Mouse (Mus musculus): ENCODE measurements at regions not wholly inside any gene's neighbourhood (a gene's known extent, or its start where the extent isn't known, plus 50 kb on each side); places are given as distances from the start of the nearest gene placed in this dataset.
"Not testable (repeated sequence)": the region's sequence is repeated elsewhere in the genome, so short reads cannot be mapped to it uniquely, and the experiment has no call there.

DNA sequence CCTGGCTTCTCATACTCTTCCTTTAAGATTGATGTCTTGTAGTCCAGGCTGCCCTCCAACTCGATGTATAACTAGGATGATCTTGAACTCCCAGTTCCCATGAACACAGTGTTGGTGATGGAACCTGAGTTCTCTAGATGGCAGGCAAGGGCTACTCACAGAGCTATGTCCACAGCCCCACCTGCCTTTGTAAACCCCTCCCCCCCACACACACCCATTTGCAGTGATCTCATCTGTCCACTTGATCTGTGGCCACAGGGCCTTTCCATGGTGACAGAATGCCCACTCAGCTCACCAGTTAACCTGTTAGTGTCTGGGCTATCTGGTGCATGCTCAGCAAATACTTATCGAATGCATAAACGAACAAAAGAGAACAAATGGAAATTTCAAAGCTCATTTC, 176.4 kb downstream of the Nucb2 start:
- no peak for DNase-seq (ENCODE audit: low read depth, low spot score)

DNA sequence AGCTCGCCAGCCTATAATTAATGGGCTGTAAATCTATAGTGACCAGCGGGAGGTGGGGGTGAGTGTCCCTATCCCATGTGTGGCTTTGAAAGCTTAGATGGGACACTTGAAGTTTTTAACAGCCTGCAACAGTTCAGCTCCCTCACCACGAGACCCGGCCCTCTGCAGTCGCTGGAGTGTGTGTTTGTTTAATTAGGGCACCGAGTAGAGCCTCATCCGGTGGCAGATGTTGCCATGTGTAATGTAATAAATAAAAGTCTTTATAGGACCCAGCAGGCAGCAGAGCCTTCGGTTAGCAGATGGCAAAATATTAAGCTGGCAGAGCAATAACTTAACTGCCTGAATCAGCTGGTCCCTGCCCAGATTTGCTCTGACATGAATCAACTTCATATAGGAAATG, 177.1 kb downstream of the Nucb2 start:
- DNase-seq (ENCODE audit: low read depth, low spot score), result no peak

DNA sequence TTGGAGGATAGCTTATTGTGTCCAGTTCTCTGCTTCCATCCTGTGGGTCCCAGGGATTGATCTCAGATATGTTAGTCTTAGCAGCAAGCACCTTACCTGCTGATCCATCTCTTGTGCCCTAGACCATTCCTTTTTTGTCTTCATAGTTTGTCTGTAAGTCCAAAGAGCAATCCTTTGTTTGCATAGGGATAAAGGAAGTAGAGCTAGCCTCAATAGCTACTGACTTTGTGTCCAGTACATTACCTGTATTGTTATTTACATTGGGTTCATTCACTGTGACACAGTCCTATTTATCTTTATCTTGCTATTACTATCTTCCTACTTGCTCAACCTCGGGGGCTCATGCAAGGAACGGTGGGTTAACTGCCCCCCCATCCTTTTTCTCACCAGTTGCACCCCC, 196.2 kb downstream of the Nucb2 start:
- DNase-seq (ENCODE audit: low read depth, low spot score), result no peak

DNA sequence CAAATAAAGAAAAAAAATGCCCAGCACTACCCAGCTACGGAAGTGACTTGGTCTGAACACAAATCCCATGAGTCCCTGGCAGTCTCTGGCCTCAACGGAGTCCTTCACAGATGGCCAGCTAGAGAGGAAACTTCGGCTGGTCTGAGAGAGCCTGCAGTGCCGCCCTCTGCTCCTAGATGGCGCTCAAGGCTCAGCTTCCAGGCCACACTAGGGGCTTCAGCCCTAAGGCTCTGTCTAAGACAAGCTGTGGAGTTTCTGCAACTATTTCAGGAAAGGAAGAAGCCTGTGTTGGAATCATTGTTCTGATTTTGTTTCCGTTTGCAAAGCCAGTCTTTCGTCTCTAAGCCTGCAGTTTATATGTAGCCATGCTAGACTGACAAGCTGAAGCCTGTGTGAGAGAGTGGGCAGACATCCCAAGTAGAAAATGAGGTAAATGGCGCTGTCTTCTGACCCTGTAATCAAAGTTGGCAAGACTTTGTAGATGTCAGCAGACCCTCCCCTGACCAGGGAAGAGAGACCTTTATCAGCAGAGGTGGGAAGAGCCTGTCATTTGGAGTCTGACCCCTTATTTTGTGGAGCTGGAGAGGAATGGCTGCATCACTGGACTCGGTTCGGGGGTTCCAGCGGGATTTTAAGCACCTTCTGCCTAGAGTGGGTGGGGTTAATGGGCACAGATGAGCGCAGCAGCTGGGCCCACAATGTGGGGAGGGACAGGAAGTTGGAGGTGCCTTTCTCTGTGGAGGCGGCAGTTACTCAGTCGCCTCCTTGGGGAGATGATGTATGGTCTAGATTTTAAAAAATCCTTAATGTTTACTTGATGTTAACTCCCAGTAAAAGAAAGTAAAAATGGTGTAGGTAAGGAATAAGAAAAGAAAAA, 197.5 kb downstream of the Nucb2 start:
- DNase-seq (ENCODE audit: low read depth, low spot score), result peak; percentile 51

DNA sequence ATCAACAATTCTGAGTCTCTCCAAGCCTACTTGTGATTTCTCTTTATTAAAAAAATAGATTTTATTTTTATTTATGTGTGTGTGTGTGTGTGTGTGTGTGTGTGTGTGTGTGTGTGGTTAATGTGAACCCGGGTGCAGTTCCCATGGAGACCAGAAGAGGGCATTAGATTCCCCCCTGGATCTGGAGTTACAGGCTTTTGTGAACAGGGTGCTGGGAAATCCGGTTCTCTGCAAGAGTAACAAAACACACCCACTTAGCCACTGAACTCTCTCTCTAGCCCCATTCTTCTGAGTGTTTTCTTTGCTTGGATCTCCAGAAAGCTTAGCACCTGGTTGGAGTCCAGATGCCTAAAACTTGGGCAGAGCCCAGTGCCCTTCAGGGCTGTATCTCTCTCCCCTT, 198.4 kb downstream of the Nucb2 start:
- no peak for DNase-seq (ENCODE audit: low read depth, low spot score)

DNA sequence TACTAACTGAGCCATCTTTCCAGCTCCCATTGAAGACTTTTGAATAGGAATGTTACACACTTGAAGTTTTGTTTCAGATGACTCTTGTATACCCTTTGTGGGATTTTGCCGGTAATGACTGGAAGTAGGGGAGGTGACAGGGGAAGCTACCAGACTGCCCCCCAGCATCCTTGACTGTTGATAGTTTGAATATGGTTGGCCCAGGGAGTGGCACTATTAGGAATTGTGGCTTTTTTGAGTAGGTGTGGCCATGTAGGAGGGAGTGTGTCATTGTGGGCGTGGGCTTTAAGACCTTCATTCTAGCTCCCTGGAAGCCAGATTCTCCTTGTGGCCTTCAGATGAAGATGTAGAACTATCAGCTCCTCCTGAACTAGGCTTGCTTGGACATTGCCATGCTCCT, 207.4 kb downstream of the Nucb2 start:
- no peak for DNase-seq (ENCODE audit: low read depth, low spot score)

DNA sequence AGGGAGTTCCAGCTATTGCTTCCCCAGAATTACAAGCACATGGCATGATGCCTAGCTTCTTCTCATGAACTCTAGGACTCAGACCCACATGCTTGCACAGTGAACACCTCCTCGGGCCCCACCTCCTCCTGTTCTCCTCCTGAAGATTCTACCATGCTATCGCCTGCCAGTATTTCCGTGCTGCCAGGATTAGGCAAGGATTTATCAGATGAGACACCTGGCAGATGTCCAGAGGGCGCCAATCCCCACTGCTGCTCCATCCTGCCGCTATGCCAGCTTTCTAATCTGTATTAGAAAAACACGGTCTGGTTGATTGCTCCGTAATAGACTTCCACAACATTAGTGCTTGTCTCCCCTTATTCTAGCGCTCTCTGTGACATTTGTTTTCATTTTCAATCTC, 209.0 kb downstream of the Nucb2 start:
- DNase-seq (ENCODE audit: low read depth, low spot score), result no peak

DNA sequence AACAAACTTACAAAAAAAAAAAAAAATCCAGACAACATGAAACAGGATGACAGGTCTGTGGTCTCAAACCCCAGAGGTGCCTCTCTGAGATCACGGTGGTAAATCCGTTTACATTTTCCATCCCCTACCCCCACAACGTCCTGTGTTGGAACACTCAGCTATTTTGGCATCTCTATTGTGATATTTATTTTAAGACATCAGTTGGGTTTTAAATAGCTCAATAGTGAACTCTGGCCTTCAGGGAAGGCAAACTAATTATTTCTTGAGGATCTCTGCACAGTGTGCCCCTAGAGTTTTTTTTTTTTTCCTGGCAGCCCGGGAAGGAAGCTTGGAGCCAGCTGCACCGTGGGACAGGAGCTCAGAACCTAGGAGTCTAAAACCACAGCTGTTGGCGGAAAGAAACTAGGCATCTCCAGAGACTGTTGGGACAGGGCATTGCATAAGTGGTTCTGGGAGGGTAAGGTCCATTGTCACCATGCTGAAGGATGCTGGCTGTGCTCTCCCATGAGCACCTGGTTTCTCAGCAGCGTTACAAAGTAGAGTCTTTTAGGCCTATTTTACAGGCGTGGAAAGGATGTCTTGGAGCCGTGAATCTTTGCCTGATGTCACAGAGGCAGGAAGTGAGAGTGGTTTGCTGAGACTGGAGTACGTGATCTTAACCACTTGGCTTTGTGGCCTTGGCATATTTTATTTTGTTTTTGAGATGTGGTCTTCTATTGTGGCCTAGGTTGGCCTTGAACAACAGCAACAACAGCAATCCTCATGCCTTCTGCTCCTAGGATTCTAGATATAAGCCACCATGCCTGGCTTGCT, 211.3 kb downstream of the Nucb2 start:
- DNase-seq (ENCODE audit: low read depth, low spot score), result no peak

DNA sequence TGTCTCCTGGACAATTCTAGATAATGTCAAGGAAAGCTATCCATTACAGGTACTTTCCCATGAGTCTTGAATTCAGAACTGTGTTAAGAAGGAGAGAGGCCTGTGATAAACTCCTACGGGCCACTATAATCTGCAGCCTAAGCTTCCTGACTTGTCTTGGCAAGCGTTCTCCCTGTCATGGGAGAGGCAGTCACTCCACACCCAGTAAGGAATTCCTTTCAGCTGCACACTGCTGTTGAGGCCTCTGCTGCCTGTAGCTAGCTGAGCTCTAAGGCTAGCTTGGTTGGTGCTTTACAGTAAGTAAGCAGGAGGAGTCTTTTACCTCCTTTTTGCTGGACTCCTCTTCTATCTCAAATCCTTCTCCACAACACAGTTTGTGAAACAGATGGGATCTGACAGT, 224.2 kb downstream of the Nucb2 start:
- no peak for DNase-seq (ENCODE audit: low read depth, low spot score)

DNA sequence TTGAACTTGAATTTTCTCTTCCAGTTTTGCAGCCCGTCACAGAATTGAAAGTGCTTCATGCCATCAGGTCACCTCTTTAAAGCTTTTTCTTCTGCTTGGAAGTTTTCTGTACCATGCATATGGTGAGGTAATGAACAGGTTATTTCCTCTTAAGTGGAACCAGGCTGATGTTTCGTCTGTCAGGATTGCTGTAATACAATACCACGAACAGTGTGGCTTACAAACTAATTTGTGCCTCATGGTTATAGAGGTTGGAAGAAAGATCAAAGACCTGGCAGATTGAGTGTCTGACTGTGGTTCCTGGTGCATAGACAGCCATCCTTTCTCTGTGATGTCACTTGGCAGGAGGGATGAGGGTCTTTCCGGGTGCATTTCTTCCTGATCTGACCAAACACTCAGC, 225.6 kb downstream of the Nucb2 start:
- no peak for DNase-seq (ENCODE audit: low read depth, low spot score)

DNA sequence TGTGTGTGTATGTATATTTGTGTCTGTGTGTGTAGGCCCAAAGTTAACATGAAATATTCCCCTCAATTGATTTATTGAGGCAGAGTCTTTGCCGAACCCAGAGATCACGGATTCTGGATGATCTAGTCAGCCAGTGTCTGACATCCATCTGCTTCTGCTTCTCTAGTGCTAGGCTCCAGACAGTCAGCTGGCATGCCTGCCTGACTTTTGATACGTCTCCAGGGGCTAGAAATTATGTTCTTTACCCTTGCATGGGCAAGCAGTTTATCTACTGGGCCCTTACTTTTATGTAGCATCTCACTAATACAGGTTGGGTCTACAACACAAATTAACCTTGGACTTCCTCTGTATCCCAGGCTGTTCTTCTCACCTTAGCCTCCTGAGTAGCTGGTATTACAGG, 231.5 kb downstream of the Nucb2 start:
- DNase-seq (ENCODE audit: low read depth, low spot score), result no peak

DNA sequence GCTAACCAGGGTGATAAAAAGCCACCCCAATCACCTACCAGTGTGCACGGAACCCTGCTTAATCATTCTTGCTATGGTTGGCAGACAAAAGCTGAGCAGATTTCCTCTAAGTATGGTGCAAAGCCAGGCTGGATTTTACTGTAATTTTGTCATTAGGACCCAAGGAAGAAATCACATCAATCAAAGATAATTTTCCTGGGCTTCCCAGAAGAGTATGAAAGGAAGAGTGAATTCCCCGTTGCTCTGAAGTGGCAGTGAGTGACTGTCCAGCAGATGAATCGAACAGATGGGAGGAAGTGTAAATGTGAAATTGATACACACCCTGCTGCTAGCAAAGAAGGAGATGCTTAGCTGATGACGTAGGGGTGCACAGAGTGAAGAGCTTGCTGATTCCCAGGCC, 232.2 kb downstream of the Nucb2 start:
- no peak for DNase-seq (ENCODE audit: low read depth, low spot score)

DNA sequence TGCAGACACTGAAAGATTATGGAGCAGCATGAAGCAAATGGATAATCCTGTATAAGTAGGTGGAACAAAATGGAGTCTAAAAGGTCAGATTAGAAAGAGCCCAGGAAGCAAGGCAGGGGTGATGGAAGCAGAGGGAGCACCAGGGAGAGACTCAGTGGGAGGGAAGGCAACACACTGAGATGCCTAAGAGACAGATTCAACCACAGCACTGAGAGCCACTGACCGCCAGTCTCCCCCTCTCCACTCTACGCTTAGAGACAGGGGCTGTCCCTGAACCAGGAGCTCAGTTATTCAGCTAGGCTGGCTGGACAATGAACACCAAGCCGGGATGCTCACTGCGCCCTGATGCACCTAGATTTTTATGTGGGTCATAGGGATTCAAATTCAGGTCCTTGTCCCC, 233.8 kb downstream of the Nucb2 start:
- no peak for DNase-seq (ENCODE audit: low read depth, low spot score)

DNA sequence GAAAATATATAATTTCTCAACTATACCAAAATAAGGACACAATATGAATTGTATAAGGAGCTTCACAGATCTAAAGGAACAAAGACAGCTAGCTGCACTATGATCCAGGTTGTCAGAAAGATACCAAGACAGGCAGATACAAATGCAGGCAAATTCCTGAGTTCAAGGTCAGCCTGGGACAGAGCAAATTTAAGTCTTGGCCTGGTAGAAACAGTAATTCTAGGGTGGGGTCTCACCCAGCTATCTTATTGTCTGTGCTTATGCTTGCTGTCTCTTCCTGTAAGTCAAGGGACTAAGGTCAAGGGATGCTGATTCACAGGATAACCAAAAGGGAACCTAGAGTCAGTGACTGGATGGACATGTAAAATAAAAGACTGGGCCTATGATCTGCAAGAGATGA, 250.4 kb downstream of the Nucb2 start:
- no peak for DNase-seq (ENCODE audit: low read depth, low spot score)

DNA sequence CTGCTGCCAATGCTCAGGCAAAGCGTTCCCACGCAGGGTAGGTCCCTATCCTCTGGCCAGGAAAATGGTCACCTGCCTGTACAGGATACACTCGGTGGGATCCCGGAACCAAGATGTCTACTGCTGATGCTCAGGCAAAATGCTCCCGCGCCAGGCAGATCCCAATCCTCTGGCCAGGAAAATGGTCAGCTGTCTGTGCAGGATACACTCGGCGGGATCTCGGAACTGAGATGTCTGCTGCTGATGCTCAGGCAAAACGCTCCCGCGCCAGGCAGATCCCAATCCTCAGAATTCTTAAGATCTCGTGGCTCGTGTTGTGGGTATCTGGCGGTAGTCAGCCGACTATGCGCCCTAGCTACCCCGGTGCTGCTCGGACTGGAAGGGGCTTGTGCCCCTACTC, 288.0 kb downstream of the Nucb2 start:
- DNase-seq (ENCODE audit: low read depth, low spot score), result not testable (repeated sequence)

DNA sequence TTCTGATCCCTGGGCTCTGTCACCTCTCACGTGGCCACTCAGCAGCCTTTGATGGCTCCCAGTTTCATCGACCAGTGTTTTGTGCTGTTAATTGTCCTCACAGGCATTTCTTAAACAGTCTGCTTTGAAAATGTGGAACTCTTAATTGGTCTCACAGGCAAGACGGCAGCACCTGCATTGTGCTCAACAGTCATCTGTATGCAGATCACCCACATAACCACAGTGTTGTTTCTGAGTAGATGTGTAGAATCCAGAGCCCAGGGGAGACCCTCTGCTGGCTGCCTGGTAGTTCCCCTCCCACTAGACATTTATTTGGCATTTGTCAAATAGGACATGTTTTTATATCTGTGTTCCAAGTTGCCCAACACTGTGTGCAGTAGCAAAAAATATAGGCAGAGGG, 304.3 kb downstream of the Nucb2 start:
- DNase-seq (ENCODE audit: low read depth, low spot score), result no peak

DNA sequence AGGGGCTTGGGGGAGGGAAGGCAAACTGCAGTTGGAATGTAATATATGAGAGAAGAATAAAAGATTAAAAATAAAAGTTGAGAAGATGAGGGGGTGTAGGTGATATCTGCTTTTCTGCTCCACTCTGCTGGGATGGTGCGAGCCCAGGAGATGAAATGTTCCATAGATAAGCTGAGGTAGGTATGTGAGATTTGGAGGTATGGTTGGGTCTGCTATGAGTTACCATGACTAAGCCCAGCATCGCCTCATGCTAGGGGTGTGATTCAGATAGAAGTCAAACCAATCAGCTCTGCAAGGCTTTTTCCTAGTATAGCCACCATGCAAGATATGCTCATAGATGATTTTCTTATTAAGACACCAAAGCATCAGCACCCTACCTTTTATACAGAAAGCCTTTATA, 312.3 kb downstream of the Nucb2 start:
- no peak for DNase-seq (ENCODE audit: low read depth, low spot score)

DNA sequence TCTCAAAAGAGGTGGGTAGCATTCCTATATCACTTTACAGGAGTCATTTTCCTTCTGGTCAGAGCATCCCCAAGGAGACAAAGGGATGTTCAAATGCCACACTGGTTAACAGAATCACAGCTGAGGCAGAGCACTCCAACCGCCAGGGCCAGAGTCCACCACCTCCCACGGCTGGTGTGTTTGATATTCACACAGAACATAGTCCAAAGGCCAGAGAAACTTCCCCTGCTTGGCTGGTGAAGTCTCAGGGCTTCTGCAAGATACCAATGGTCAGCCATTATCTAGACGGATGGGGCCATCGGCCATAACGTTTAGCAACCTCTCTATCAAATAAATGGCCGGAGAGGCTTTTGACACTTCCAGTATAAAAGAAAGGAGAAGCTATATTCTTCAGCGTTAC, 313.8 kb downstream of the Nucb2 start:
- DNase-seq (ENCODE audit: low read depth, low spot score), result no peak

DNA sequence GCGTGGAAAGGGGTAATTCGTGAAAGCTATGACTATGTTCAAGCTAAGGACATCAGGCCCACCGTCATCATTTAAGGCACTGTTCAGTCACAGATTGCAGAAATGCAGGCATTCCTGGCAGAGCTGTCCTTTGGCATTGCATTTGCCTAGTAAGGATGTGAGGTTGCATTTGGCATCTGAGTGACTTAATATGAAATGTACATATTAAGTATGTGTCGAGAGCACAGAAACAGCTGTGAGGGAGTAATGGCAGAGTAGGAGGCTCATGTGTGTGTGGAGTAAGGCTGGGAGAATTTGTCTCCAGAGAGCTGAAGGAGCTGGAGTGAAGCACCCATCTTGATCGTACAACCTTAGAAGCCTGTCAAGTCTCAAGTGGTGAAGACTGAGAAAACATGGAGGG, 316.4 kb downstream of the Nucb2 start:
- no peak for DNase-seq (ENCODE audit: low read depth, low spot score)

DNA sequence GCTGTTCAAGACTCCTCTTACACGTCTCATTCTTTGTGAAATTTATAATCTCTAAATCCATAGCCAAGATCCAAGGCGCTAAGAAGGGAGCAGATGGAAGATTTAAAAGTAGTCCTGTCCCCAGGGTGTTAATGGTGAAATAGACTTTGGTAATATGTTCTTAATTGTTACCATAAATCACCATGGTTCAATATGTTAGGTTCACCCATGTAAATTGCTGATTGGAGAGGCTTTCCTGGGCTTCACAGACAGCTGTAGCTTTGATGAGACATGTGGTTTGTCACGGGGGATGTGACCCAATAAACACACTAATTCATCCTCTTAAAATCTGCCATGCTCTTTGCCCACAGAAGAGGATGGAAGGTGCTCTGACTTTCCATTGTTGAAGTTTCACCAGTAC, 338.7 kb downstream of the Nucb2 start:
- DNase-seq (ENCODE audit: low read depth, low spot score), result no peak

DNA sequence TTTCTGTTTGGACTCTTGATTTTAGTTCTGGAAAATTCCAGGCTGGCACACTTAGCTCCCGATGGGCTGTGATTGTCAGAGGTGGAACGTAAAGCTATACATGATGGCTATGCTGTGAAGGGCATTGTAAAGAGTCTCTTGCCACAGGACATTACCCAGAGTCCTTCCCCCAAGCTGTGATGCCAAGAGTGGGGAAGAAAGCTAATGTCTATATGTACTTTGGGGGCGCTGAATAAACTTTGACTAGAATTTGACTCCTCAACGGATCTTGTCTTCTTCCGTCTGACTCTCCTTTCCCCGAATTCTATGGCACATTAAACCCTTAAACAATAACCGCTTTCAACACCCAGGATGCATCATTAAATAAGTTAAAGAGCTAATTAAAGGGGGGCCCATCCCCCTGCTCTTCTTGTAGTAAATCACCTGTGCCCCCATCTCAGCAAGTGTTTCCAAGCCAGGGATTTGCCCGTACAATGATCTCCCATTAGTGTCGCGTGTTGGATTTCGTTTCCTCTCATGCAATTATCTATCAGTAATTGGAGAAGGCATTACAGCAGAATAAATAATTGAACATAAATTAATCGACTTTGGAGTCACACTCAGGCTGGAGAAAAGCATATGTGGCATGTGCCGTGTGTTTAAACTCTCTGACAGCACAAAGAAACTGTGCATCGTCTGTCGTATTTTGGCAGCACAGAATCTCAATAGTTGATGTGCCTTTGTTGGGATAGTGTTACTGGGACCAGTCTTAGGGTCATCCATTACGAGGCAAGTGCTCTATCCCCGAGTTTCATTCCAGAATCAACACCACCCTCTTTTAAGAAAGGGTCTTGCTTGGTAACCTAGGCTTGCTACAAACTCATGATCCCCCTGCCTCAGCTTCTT, 343.9 kb downstream of the Nucb2 start:
- DNase-seq (ENCODE audit: low read depth, low spot score), result no peak

DNA sequence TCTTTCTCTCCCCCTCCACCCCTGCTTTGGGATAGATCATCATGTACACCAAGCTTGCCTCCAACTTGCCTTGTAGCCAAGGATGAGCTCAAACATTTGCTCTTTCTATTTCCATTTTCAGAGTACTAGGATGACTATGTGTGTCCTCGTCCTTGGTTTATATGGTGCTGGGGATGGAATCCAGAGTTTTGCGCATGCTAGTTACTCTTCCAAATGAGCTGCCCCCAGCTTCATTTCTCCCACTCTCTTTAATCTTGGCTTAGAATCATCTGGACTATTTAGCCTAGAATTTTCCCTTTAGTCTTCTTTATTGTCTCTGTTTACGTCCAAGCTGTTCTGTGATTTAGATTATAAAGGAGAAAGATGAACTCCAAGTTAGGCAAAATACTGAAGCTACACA, 349.2 kb downstream of the Nucb2 start:
- no peak for DNase-seq (ENCODE audit: low read depth, low spot score)

Data from A20 (cell line).